Mouse (Mus musculus) c-Kit-negative CD71-positive TER-119-positive erythroid progenitor cells, embryonic 14.5 days (primary cell): ENCODE measurements at regions not wholly inside any gene's neighbourhood (a gene's known extent, or its start where the extent isn't known, plus 50 kb on each side); places are given as distances from the start of the nearest gene placed in this dataset.

ENCODE experiments used
- DNase-seq: peaks from one replicate; pipeline ENCODE4 v3.0.0-alpha.2; 2013; ENCODE audit warnings: low read depth, low spot score

GRCm38 (mm10) chr4:142775023-142775422 lies 437.8 kb downstream of the Prdm2 start:
- no peak for DNase-seq

- no peak for DNase-seq
Observed at GRCm38 (mm10) chr4:142773651-142774151, 439.1 kb downstream of the Prdm2 start.

GRCm38 (mm10) chr4:142772751-142773455 lies 439.9 kb downstream of the Prdm2 start:
- DNase-seq = no peak

GRCm38 (mm10) chr4:142771520-142772150 lies 441.2 kb downstream of the Prdm2 start:
- DNase-seq = no peak

GRCm38 (mm10) chr4:142770177-142770576 lies 442.6 kb downstream of the Prdm2 start:
- DNase-seq = no peak

GRCm38 (mm10) chr4:142767665-142768064 lies 445.1 kb downstream of the Prdm2 start:
- no peak for DNase-seq

- no peak for DNase-seq
Observed at GRCm38 (mm10) chr4:142761577-142761976, 451.2 kb downstream of the Prdm2 start.

- no peak for DNase-seq
Observed at GRCm38 (mm10) chr4:142758102-142758501, 454.7 kb downstream of the Prdm2 start.

- no peak for DNase-seq
Observed at GRCm38 (mm10) chr4:142756332-142756731, 456.5 kb downstream of the Prdm2 start.

- no peak for DNase-seq
Observed at GRCm38 (mm10) chr4:142749918-142750317, 462.9 kb downstream of the Prdm2 start.

- DNase-seq = no peak
Observed at GRCm38 (mm10) chr4:142723554-142723907, 484.3 kb upstream of the Kazn start.

- no peak for DNase-seq
Observed at GRCm38 (mm10) chr4:142722845-142723553, 483.8 kb upstream of the Kazn start.

GRCm38 (mm10) chr4:142701606-142702005 lies 462.4 kb upstream of the Kazn start:
- DNase-seq = no peak

GRCm38 (mm10) chr4:142694926-142695325 lies 455.7 kb upstream of the Kazn start:
- DNase-seq = no peak

- DNase-seq = no peak
Observed at GRCm38 (mm10) chr4:142688241-142688640, 449.0 kb upstream of the Kazn start.

GRCm38 (mm10) chr4:142677426-142677825 lies 438.2 kb upstream of the Kazn start:
- no peak for DNase-seq

- no peak for DNase-seq
Observed at GRCm38 (mm10) chr4:142674641-142675465, 435.7 kb upstream of the Kazn start.

- DNase-seq = no peak
Observed at GRCm38 (mm10) chr4:142671872-142672458, 432.8 kb upstream of the Kazn start.

GRCm38 (mm10) chr4:142664781-142665180 lies 425.6 kb upstream of the Kazn start:
- no peak for DNase-seq

GRCm38 (mm10) chr4:142658156-142658555 lies 419.0 kb upstream of the Kazn start:
- DNase-seq = no peak

GRCm38 (mm10) chr4:142641069-142641468 lies 401.9 kb upstream of the Kazn start:
- no peak for DNase-seq
